Mouse (Mus musculus): ENCODE results near the gene Emc3.

GRCm38 (mm10) chr6:113576044-113576443, 44.6 kb upstream of the Emc3 start:
- TF ChIP-seq CTCF (IDR thresholded peaks at IDR 0.05; ENCODE audit: borderline replicate concordance, insufficient read depth, low read depth, low read length): no peak
- no peak for TF ChIP-seq POLR2A (IDR thresholded peaks at IDR 0.05; ENCODE audit: borderline replicate concordance, insufficient read depth, low read length)
